Mouse (Mus musculus): ENCODE data around the gene N4bp2. TPM values are rescaled to one million over a fixed set of nuclear protein-coding genes. Genes with fewer than 3 reads are reported as not detected.

The N4bp2 gene
- total and polyA plus RNA-seq, 3 experiments = 11.4 to 50.6 (median 12.9) TPM

DNA sequence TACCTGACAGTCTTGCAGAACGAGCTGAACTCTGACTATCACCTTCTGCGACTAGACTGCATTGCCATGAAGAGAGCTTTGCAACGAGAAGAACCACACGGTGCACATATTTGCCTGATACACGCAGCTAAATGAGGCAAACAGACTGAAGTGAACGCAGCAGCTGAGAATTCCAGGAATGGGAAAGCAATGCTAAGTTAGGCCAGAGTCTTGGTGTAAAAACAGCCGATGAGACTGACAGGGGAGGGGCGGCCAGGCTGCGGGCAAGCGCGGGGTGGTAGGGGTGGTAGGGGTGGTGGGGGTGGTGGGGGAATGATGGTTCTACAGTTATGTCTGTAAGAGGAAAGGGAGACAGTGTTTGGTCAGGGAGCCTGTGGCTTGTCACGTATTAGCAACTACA, 95.6 kb downstream of the N4bp2 start:
- H3K27ac ChIP-seq (ENCODE audit: control insufficient read depth, low read depth, low read length) = no peak overlapping the region
- TF ChIP-seq GATA1 (IDR thresholded peaks at IDR 0.05; ENCODE audit: low read depth, low read length) (no peak), KAT2A (conservative IDR thresholded peaks at IDR 0.05; ENCODE audit: low read depth, low read length) (no peak), MAZ (IDR thresholded peaks at IDR 0.05; ENCODE audit: low read depth, low read length) (no peak), ZC3H11A (IDR thresholded peaks at IDR 0.05; ENCODE audit: low read depth, low read length) (no peak), BHLHE40 (IDR thresholded peaks at IDR 0.05; ENCODE audit: borderline replicate concordance, low read depth, low read length) (no peak), CTCF (IDR thresholded peaks at IDR 0.05 in 2 of 3, conservative IDR thresholded peaks at IDR 0.05 in 1 of 3; ENCODE audit: control insufficient read depth in 1 of 3, insufficient read depth in 1 of 3, low read depth in 2 of 3, low read length in 3 of 3, poor library complexity in 1 of 3, severe bottlenecking in 1 of 3) (no peak)
- peaks cover 0 to 26% of the 10 kb centered on the region in 2 experiments; a peak in 3 of 4 replicates for H3K4me1 ChIP-seq (ENCODE audit: control insufficient read depth in 1 of 2, insufficient read depth in 2 of 2, low read length in 2 of 2)
- no peak overlapping the region for H3K9ac ChIP-seq (ENCODE audit: control insufficient read depth, low read depth, low read length, poor library complexity, severe bottlenecking)
- no peaks in the 10 kb centered on the region for H3K9me3 ChIP-seq (replicated peaks; ENCODE audit: insufficient read depth, low read length)
- H3K4me3 ChIP-seq (ENCODE audit: control insufficient read depth in 1 of 2, insufficient read depth in 1 of 2, low read depth in 2 of 2, low read length in 2 of 2) = no peak overlapping the region
- H3K27me3 ChIP-seq (ENCODE audit: control insufficient read depth in 1 of 2, insufficient read depth in 2 of 2, low read length in 2 of 2) = no peaks in the 10 kb centered on the region
- H3K79me2 ChIP-seq (ENCODE audit: control insufficient read depth, insufficient read depth, low read length, poor library complexity) = no peaks in the 10 kb centered on the region
- peaks cover 0 to 13% of the 10 kb centered on the region in 2 experiments; a peak in 2 of 4 replicates for H3K36me3 ChIP-seq (ENCODE audit: control insufficient read depth in 1 of 2, insufficient read depth in 2 of 2, low read length in 2 of 2)
- DNase-seq (ENCODE audit: low read depth, low spot score) = no peak

DNA sequence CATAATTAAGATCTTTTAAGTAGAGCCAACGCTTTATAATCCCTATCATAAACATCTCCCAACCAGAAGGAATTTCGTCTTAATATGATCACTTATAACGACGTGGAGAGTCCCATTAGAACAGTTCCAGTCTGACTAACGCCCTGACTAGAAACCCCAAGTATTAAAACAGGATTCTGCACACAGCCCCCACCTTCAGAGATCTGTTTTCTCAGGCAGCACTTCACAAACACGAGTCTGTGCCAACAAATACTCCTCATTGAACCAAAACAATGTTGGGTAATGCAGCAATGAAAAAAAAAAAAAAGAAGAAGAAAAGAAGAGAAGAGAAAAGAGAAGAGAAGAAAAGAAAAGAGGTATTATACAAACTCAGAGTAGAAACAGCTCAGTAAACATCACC, 96.1 kb downstream of the N4bp2 start:
- no peaks in the 10 kb centered on the region for H3K27me3 ChIP-seq (ENCODE audit: control insufficient read depth in 1 of 2, insufficient read depth in 2 of 2, low read length in 2 of 2)
- TF ChIP-seq GABPA (IDR thresholded peaks at IDR 0.05; ENCODE audit: low read depth, low read length) (no peak), GATA1 (IDR thresholded peaks at IDR 0.05; ENCODE audit: low read depth, low read length) (no peak), NRF1 (IDR thresholded peaks at IDR 0.05; ENCODE audit: insufficient read depth, low read depth, low read length, poor library complexity, severe bottlenecking) (no peak), BHLHE40 (IDR thresholded peaks at IDR 0.05; ENCODE audit: borderline replicate concordance, low read depth, low read length) (no peak), POLR2AphosphoS2 (IDR thresholded peaks at IDR 0.05; ENCODE audit: low read length) (no peak)
- H3K4me1 ChIP-seq (ENCODE audit: control insufficient read depth in 1 of 2, insufficient read depth in 2 of 2, low read length in 2 of 2) = peaks cover 0 to 26% of the 10 kb centered on the region in 2 experiments; a peak in 3 of 4 replicates
- no peak overlapping the region for H3K4me3 ChIP-seq (ENCODE audit: control insufficient read depth in 1 of 2, insufficient read depth in 1 of 2, low read depth in 2 of 2, low read length in 2 of 2)
- DNase-seq (ENCODE audit: low read depth, low spot score) = no peak
- no peak overlapping the region for H3K9ac ChIP-seq (ENCODE audit: control insufficient read depth, low read depth, low read length, poor library complexity, severe bottlenecking)
- no peaks in the 10 kb centered on the region for H3K9me3 ChIP-seq (replicated peaks; ENCODE audit: insufficient read depth, low read length)
- H3K27ac ChIP-seq (ENCODE audit: control insufficient read depth, low read depth, low read length) = no peak overlapping the region
- H3K36me3 ChIP-seq (ENCODE audit: control insufficient read depth in 1 of 2, insufficient read depth in 2 of 2, low read length in 2 of 2) = peaks cover 0 to 13% of the 10 kb centered on the region in 2 experiments; a peak in 2 of 4 replicates
- no peaks in the 10 kb centered on the region for H3K79me2 ChIP-seq (ENCODE audit: control insufficient read depth, insufficient read depth, low read length, poor library complexity)

DNA sequence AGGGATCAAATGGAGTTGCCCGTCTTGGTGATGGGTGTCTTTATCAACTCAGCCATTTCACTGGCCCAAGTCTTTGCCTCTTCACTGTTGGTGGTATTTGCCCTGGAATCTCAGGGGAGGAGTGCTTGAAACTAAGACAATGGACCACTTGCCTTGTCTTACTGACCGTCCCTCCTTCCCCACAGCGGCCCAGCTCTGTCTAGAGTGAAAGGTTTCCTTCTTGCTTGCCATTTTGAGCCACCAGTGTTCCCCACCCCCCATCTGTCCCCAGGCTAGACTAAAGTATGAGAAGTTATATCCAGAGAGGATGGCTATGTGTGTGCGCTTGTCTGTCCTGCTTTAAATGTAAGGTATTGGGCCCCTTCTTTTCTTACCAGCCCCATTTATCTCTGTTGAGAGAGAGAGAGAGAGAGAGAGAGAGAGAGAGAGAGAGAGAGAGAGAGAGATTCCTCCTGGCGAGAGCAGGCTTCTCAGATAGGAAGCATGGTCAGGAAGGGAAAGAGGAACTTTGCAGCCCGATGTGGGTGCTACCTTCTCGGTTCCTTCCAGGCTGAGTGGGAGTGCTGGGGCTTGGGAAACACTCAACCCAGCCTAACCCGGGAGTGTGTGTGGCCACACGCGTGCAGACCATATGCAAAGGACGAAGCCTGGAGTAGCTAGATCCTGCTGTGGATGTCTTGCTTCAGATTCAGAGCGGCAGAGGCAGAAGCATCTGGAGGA, 97.1 kb downstream of the N4bp2 start:
- Histone ChIP-seq H3K4me3 (ENCODE audit: control insufficient read depth in 1 of 2, insufficient read depth in 1 of 2, low read depth in 2 of 2, low read length in 2 of 2) (peak overlapping the region in 1 of 2 experiments; percentile 43; a peak in 2 of 4 replicates), H3K27ac (ENCODE audit: control insufficient read depth, low read depth, low read length) (no peak overlapping the region), H3K9ac (ENCODE audit: control insufficient read depth, low read depth, low read length, poor library complexity, severe bottlenecking) (peak overlapping the region; percentile 64), H3K79me2 (ENCODE audit: control insufficient read depth, insufficient read depth, low read length, poor library complexity) (no peaks in the 10 kb centered on the region), H3K27me3 (ENCODE audit: control insufficient read depth in 1 of 2, insufficient read depth in 2 of 2, low read length in 2 of 2) (no peaks in the 10 kb centered on the region), H3K9me3 (replicated peaks; ENCODE audit: insufficient read depth, low read length) (no peaks in the 10 kb centered on the region), H3K4me1 (ENCODE audit: control insufficient read depth in 1 of 2, insufficient read depth in 2 of 2, low read length in 2 of 2) (peaks cover 0 to 26% of the 10 kb centered on the region in 2 experiments; a peak in 3 of 4 replicates), H3K36me3 (ENCODE audit: control insufficient read depth in 1 of 2, insufficient read depth in 2 of 2, low read length in 2 of 2) (peaks cover 0 to 13% of the 10 kb centered on the region in 2 experiments; a peak in 2 of 4 replicates)
- peak; percentile 67 for DNase-seq (ENCODE audit: low read depth, low spot score)
- TF ChIP-seq NRF1 (IDR thresholded peaks at IDR 0.05; ENCODE audit: insufficient read depth, low read depth, low read length, poor library complexity, severe bottlenecking) = no peak
- no peak for TF ChIP-seq USF1 (IDR thresholded peaks at IDR 0.05; ENCODE audit: low read depth, low read length)
- TF ChIP-seq MXI1 (IDR thresholded peaks at IDR 0.05; ENCODE audit: low read depth, low read length) = no peak
- no peak for TF ChIP-seq CHD2 (IDR thresholded peaks at IDR 0.05; ENCODE audit: low read length)
- no peak for TF ChIP-seq ZKSCAN1 (IDR thresholded peaks at IDR 0.05; ENCODE audit: low read depth, low read length)
- TF ChIP-seq CTCF (IDR thresholded peaks at IDR 0.05 in 2 of 3, conservative IDR thresholded peaks at IDR 0.05 in 1 of 3; ENCODE audit: control insufficient read depth in 1 of 3, insufficient read depth in 1 of 3, low read depth in 2 of 3, low read length in 3 of 3, poor library complexity in 1 of 3, severe bottlenecking in 1 of 3) = no peak
- TF ChIP-seq POLR2A (IDR thresholded peaks at IDR 0.05; ENCODE audit: control insufficient read depth in 1 of 2, insufficient read depth in 1 of 2, low read depth in 1 of 2, low read length in 2 of 2, poor library complexity in 1 of 2) = no peak
- no peak for TF ChIP-seq KAT2A (conservative IDR thresholded peaks at IDR 0.05; ENCODE audit: low read depth, low read length)
- TF ChIP-seq ZMIZ1 (IDR thresholded peaks at IDR 0.05; ENCODE audit: low read depth, low read length) = no peak
- peak; percentile 98 for TF ChIP-seq JUND (IDR thresholded peaks at IDR 0.05; ENCODE audit: low read depth, low read length)
- no peak for TF ChIP-seq MYB (IDR thresholded peaks at IDR 0.05; ENCODE audit: low read depth, low read length)
- no peak for TF ChIP-seq MEF2A (IDR thresholded peaks at IDR 0.05; ENCODE audit: extremely low read depth, insufficient replicate concordance, low read depth, low read length, poor library complexity, severe bottlenecking)
- TF ChIP-seq GABPA (IDR thresholded peaks at IDR 0.05; ENCODE audit: low read depth, low read length) = no peak
- TF ChIP-seq MAFK (IDR thresholded peaks at IDR 0.05; ENCODE audit: borderline replicate concordance, low read depth, low read length) = no peak
- TF ChIP-seq POLR2AphosphoS5 (IDR thresholded peaks at IDR 0.05; ENCODE audit: borderline replicate concordance, low read depth, low read length) = no peak
- TF ChIP-seq USF2 (IDR thresholded peaks at IDR 0.05; ENCODE audit: borderline replicate concordance in 1 of 2, insufficient read depth in 1 of 2, low read depth in 1 of 2, low read length in 2 of 2) = no peak
- TF ChIP-seq EP300 (IDR thresholded peaks at IDR 0.05; ENCODE audit: low read depth in 1 of 2, low read length in 2 of 2) = peak; percentile 34 to 56

Data from MEL (cell line).